Mouse (Mus musculus) spleen, adult 2 months (tissue): ENCODE results near the gene Gm20388.

Experiments used
- CTCF ChIP-seq: fragments of 200-500 bp; IDR thresholded peaks from 2 replicates; pipeline ENCODE4 v1.5.1; 2011; ENCODE audit warnings: mild to moderate bottlenecking, inconsistent platforms; ENCODE audit not compliant: insufficient read depth, insufficient read length, insufficient replicate concordance; ENCODE audit errors: extremely low read depth
- POLR2A ChIP-seq: fragments of 200-500 bp; IDR thresholded peaks from 2 replicates; pipeline ENCODE4 v1.6.1; 2011; ENCODE audit warnings: low read depth, low read length, inconsistent platforms

GRCm38 (mm10) chr8:124393927-124394326 lies 4483.3 kb downstream of the Gm20388 start:
- TF ChIP-seq POLR2A (no peak), CTCF (no peak)
